Mouse (Mus musculus): ENCODE measurements at regions not wholly inside any gene's neighbourhood (a gene's known extent, or its start where the extent isn't known, plus 50 kb on each side); places are given as distances from the start of the nearest gene placed in this dataset.

DNA sequence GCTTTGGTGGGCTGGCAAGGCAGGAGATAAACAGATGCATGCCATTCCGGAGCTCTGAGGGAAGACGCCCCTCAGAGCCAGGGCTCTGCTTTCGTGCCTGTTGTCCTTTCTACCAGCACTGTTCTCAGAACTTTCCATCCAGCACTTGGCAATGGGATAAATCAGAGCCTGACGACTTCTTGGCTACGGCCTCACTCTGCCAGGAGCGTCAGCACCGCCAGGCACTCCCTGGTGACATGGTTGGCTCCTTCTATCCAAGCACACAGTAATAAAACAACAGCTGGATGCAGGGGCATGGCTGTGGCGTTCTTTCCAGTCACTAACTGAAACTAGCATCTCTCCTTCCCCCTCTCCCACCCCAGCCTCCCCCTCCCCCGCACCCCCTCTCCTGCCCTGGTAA lies 215.4 kb downstream of the Ly86 start:
- H3K27ac ChIP-seq (ENCODE audit: control insufficient read depth, insufficient read depth, low read length) = no peak overlapping the region
- H3K27me3 ChIP-seq (ENCODE audit: control insufficient read depth, insufficient read depth, low read length) = no peaks in the 10 kb centered on the region
- no peak for DNase-seq
- no peak overlapping the region for H3K4me3 ChIP-seq (ENCODE audit: control insufficient read depth, insufficient read depth, low read length)
- TF ChIP-seq CTCF (IDR thresholded peaks at IDR 0.05; ENCODE audit: borderline replicate concordance, control insufficient read depth, extremely low read depth, insufficient read depth, low read length, poor library complexity) (no peak), POLR2A (IDR thresholded peaks at IDR 0.05; ENCODE audit: control insufficient read depth, extremely low read depth, insufficient read depth, low read length, poor library complexity) (no peak)
- WGBS = 78% methylated on average over 9 of the region's 9 CpGs
- peaks cover 59% of the 10 kb centered on the region for H3K4me1 ChIP-seq (replicated peaks; ENCODE audit: control insufficient read depth, insufficient read depth, low read length)
- no peaks in the 10 kb centered on the region for H3K36me3 ChIP-seq (ENCODE audit: control insufficient read depth, insufficient read depth, low read length)

DNA sequence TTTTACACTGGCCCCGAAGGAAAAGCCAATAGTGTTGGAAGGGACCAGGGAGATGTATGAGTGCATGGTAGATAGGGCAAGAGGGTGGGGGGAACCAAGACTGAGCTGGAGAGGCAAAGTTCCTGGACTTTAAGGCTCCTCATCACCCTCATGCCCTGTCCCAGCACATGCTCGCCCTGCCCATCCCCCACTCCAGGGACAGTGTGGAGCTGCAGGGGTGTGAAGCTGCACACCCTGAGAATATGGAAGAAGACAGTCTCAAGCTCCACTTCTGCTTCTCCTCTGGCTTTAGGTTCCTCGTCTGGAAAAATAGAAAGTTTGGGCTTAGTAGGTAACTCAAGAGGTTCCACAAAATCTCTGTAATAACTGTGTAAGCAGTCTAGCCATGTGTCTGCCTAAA lies 215.8 kb downstream of the Ly86 start:
- Histone ChIP-seq H3K4me3 (ENCODE audit: control insufficient read depth, insufficient read depth, low read length) (no peak overlapping the region), H3K27me3 (ENCODE audit: control insufficient read depth, insufficient read depth, low read length) (no peaks in the 10 kb centered on the region), H3K36me3 (ENCODE audit: control insufficient read depth, insufficient read depth, low read length) (no peaks in the 10 kb centered on the region), H3K27ac (ENCODE audit: control insufficient read depth, insufficient read depth, low read length) (no peak overlapping the region), H3K4me1 (replicated peaks; ENCODE audit: control insufficient read depth, insufficient read depth, low read length) (peaks cover 59% of the 10 kb centered on the region)
- no peak for TF ChIP-seq POLR2A (IDR thresholded peaks at IDR 0.05; ENCODE audit: control insufficient read depth, extremely low read depth, insufficient read depth, low read length, poor library complexity)
- TF ChIP-seq CTCF (IDR thresholded peaks at IDR 0.05; ENCODE audit: borderline replicate concordance, control insufficient read depth, extremely low read depth, insufficient read depth, low read length, poor library complexity) = no peak
- WGBS = 64% methylated on average over 3 of the region's 3 CpGs
- DNase-seq = no peak

DNA sequence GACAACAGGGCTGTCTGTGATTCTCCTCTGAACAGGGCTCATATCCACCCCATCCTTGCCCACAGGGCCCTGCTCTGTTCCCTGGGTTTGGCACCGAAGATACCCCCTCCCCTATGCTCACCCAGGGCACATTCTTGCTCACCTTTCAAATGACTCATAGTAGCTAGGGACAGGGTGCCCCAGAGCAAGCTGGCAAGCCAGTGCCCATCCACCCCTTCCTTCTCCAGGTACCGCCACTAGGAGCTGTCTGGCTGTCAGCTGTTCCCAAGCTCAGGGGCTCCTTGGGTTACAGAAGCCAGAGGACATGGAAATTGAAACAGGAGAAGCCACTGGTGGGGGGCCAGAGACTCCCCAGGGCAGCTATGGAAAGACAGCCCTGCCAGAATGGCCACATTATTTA lies 216.4 kb downstream of the Ly86 start:
- Histone ChIP-seq H3K27me3 (ENCODE audit: control insufficient read depth, insufficient read depth, low read length) (no peaks in the 10 kb centered on the region), H3K27ac (ENCODE audit: control insufficient read depth, insufficient read depth, low read length) (no peak overlapping the region), H3K4me1 (replicated peaks; ENCODE audit: control insufficient read depth, insufficient read depth, low read length) (peaks cover 59% of the 10 kb centered on the region), H3K36me3 (ENCODE audit: control insufficient read depth, insufficient read depth, low read length) (no peaks in the 10 kb centered on the region), H3K4me3 (ENCODE audit: control insufficient read depth, insufficient read depth, low read length) (no peak overlapping the region)
- 66% methylated on average over 2 of the region's 2 CpGs for WGBS
- no peak for TF ChIP-seq CTCF (IDR thresholded peaks at IDR 0.05; ENCODE audit: borderline replicate concordance, control insufficient read depth, extremely low read depth, insufficient read depth, low read length, poor library complexity)
- TF ChIP-seq POLR2A (IDR thresholded peaks at IDR 0.05; ENCODE audit: control insufficient read depth, extremely low read depth, insufficient read depth, low read length, poor library complexity) = no peak
- DNase-seq = no peak

DNA sequence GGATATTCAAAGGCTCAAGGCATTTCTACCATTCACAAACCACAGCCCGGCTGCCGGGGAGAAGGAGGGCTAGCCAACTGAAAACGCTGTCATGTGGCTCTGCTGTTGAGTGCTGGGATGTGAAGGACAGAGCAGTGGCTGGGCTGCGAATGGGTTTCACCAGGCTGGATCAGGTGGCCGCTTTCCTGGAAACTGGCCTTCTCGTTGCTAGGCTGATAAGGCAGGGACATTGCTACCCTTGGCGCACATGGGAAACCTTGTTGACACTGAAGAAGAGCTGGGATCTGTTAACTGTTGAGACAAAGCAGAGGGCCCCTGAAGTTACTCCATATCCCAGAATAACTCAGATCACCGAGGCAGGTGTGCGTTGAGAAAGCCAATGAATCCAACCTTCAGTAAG lies 216.1 kb upstream of the Rreb1 start:
- no peak overlapping the region for H3K27ac ChIP-seq (ENCODE audit: control insufficient read depth, insufficient read depth, low read length)
- TF ChIP-seq POLR2A (IDR thresholded peaks at IDR 0.05; ENCODE audit: control insufficient read depth, extremely low read depth, insufficient read depth, low read length, poor library complexity) (no peak), CTCF (IDR thresholded peaks at IDR 0.05; ENCODE audit: borderline replicate concordance, control insufficient read depth, extremely low read depth, insufficient read depth, low read length, poor library complexity) (no peak)
- no peaks in the 10 kb centered on the region for H3K36me3 ChIP-seq (ENCODE audit: control insufficient read depth, insufficient read depth, low read length)
- DNase-seq = no peak
- no peak overlapping the region for H3K4me3 ChIP-seq (ENCODE audit: control insufficient read depth, insufficient read depth, low read length)
- no peaks in the 10 kb centered on the region for H3K27me3 ChIP-seq (ENCODE audit: control insufficient read depth, insufficient read depth, low read length)
- WGBS = 64% methylated on average over 9 of the region's 9 CpGs
- H3K4me1 ChIP-seq (replicated peaks; ENCODE audit: control insufficient read depth, insufficient read depth, low read length) = peaks cover 57% of the 10 kb centered on the region

DNA sequence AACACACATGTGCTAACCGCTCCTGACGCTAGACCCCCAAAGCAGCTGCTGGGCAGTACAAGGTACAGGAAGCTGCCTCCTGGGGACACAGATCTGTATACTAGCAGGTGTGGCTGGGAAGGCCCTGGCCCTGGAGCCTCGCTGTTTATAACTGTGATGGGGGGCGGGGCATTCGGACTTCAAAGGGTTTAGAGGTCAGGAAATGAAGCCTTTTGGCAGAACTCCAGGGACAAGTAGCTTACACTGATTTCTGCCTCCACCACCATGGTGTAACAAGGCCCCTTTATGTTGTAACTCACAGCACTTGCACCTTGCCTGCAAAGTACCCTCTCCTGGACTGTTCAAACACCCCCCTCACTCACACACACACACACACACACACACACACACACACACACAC lies 215.5 kb upstream of the Rreb1 start:
- DNase-seq = peak; percentile 36
- TF ChIP-seq CTCF (IDR thresholded peaks at IDR 0.05; ENCODE audit: borderline replicate concordance, control insufficient read depth, extremely low read depth, insufficient read depth, low read length, poor library complexity) (no peak), POLR2A (IDR thresholded peaks at IDR 0.05; ENCODE audit: control insufficient read depth, extremely low read depth, insufficient read depth, low read length, poor library complexity) (no peak)
- H3K4me1 ChIP-seq (replicated peaks; ENCODE audit: control insufficient read depth, insufficient read depth, low read length) = peaks cover 52% of the 10 kb centered on the region
- WGBS = 5% methylated on average over 5 of the region's 5 CpGs
- H3K4me3 ChIP-seq (ENCODE audit: control insufficient read depth, insufficient read depth, low read length) = no peak overlapping the region
- no peaks in the 10 kb centered on the region for H3K27me3 ChIP-seq (ENCODE audit: control insufficient read depth, insufficient read depth, low read length)
- no peaks in the 10 kb centered on the region for H3K36me3 ChIP-seq (ENCODE audit: control insufficient read depth, insufficient read depth, low read length)
- no peak overlapping the region for H3K27ac ChIP-seq (ENCODE audit: control insufficient read depth, insufficient read depth, low read length)

DNA sequence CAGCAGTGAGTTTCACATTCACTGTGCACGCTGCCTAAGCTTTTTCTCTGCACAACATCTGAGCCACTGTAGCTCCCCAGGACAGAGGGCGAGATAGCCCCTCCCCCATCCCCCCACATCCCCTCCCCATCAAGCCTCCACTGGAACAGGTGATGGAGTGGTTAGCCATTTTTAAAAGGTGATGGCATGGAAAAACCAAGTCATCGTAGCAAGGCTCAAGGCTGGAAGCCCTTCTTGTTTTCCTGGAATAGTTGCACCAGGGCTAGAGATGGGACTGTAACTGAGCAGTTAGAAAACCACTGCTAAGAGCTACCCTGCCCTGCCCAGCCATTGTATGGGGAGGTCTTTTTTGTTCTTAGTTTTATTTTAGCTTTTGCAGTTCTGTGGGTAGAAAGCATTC lies 209.1 kb upstream of the Rreb1 start:
- H3K27ac ChIP-seq (ENCODE audit: control insufficient read depth, insufficient read depth, low read length) = no peak overlapping the region
- 77% methylated on average over 3 of the region's 3 CpGs for WGBS
- TF ChIP-seq POLR2A (IDR thresholded peaks at IDR 0.05; ENCODE audit: control insufficient read depth, extremely low read depth, insufficient read depth, low read length, poor library complexity) (no peak), CTCF (IDR thresholded peaks at IDR 0.05; ENCODE audit: borderline replicate concordance, control insufficient read depth, extremely low read depth, insufficient read depth, low read length, poor library complexity) (no peak)
- H3K4me1 ChIP-seq (replicated peaks; ENCODE audit: control insufficient read depth, insufficient read depth, low read length) = no peaks in the 10 kb centered on the region
- no peak overlapping the region for H3K4me3 ChIP-seq (ENCODE audit: control insufficient read depth, insufficient read depth, low read length)
- no peaks in the 10 kb centered on the region for H3K27me3 ChIP-seq (ENCODE audit: control insufficient read depth, insufficient read depth, low read length)
- DNase-seq = no peak
- H3K36me3 ChIP-seq (ENCODE audit: control insufficient read depth, insufficient read depth, low read length) = no peaks in the 10 kb centered on the region

DNA sequence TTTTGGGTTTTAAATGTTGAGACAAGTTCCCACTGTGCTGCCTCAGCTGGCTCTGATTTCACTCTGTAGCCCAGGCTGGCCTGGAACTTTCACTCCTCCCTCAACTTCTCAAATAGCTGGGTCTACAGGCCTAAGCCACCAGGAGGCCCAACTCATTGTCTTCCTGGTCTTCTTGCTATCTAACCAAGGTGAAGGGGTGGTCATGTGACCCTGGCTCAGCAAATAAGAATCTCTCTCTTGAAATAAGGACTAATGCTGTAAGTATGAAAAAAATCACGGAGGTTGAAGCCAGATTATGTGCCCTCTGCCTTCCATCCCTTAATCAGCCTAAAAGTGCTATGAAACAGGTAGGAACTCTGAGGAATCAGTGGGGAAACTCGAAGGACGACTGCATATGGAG lies 208.7 kb upstream of the Rreb1 start:
- Histone ChIP-seq H3K4me3 (ENCODE audit: control insufficient read depth, insufficient read depth, low read length) (no peak overlapping the region), H3K27me3 (ENCODE audit: control insufficient read depth, insufficient read depth, low read length) (no peaks in the 10 kb centered on the region), H3K27ac (ENCODE audit: control insufficient read depth, insufficient read depth, low read length) (no peak overlapping the region), H3K36me3 (ENCODE audit: control insufficient read depth, insufficient read depth, low read length) (no peaks in the 10 kb centered on the region), H3K4me1 (replicated peaks; ENCODE audit: control insufficient read depth, insufficient read depth, low read length) (no peaks in the 10 kb centered on the region)
- 95% methylated on average over 3 of the region's 3 CpGs for WGBS
- no peak for DNase-seq
- TF ChIP-seq CTCF (IDR thresholded peaks at IDR 0.05; ENCODE audit: borderline replicate concordance, control insufficient read depth, extremely low read depth, insufficient read depth, low read length, poor library complexity) (no peak), POLR2A (IDR thresholded peaks at IDR 0.05; ENCODE audit: control insufficient read depth, extremely low read depth, insufficient read depth, low read length, poor library complexity) (no peak)
